Mouse (Mus musculus) embryonic facial prominence, embryonic 10.5 days (tissue): ENCODE measurements around the gene Adam23. TPM values are rescaled to one million over a fixed set of nuclear protein-coding genes. Genes with fewer than 3 reads are reported as not detected.

Source experiments
- DNase-seq: peaks from one replicate; pipeline ENCODE4 v3.0.0-alpha.2; 2017; ENCODE audit warnings: low spot score
- H3K27ac ChIP-seq: fragments of 300-500 bp; sonication (generic); replicated peaks from 2 replicates; pipeline ENCODE4 v1.5.1; 2016; ENCODE audit warnings: mild to moderate bottlenecking
- H3K27me3 ChIP-seq: fragments of 300-500 bp; sonication (generic); replicated peaks from 2 replicates; pipeline ENCODE4 v1.6.1; 2016; ENCODE audit warnings: low read depth, mild to moderate bottlenecking; ENCODE audit not compliant: poor library complexity, severe bottlenecking
- H3K36me3 ChIP-seq: fragments of 300-500 bp; sonication (generic); replicated peaks from 2 replicates; pipeline ENCODE4 v1.6.1; 2016; ENCODE audit warnings: mild to moderate bottlenecking, moderate library complexity
- H3K4me1 ChIP-seq: fragments of 300-500 bp; sonication (generic); 2 replicates; pipeline ENCODE4 v1.6.1; 2016
- H3K4me3 ChIP-seq: fragments of 300-500 bp; sonication (generic); 2 replicates; pipeline ENCODE4 v1.5.1; 2016; ENCODE audit warnings: mild to moderate bottlenecking, moderate library complexity
- H3K9me3 ChIP-seq: fragments of 300-500 bp; sonication (generic); 2 replicates; pipeline ENCODE4 v1.6.1; 2016; ENCODE audit warnings: mild to moderate bottlenecking
- WGBS: fragments of 180-500 bp; shearing (Covaris S2); methylation state at CpG from one replicate; pipeline ENCODE4 v1.1.7; 2016; 5-methylcytosine and 5-hydroxymethylcytosine counted together
- polyA plus RNA-seq: library from polyadenylated mRNA; unstranded; fragments of >200 nt; fragmentation: Nextera tagmentation; extraction: Ambion mirVana; gene quantifications from 2 replicates; pipeline ENCODE4 v1.2.1, GENCODE M21; 2016

Gene Adam23
- polyA plus RNA-seq, 1 experiment from 2014 or later, result 5.1 TPM

GRCm38 (mm10) chr1:63491001-63491400 is 45.3 kb downstream of the Adam23 start:
- no peaks in the 10 kb centered on the region for H3K36me3 ChIP-seq
- H3K4me1 ChIP-seq, result peaks cover 4% of the 10 kb centered on the region
- H3K4me3 ChIP-seq, result no peak overlapping the region
- no peak for DNase-seq
- H3K9me3 ChIP-seq, result no peaks in the 10 kb centered on the region
- no peaks in the 10 kb centered on the region for H3K27me3 ChIP-seq
- 68% methylated on average over 1 of the region's 1 CpGs for WGBS
- H3K27ac ChIP-seq, result no peak overlapping the region

GRCm38 (mm10) chr1:63493325-63493724 is 47.6 kb downstream of the Adam23 start:
- H3K27ac ChIP-seq, result no peak overlapping the region
- no peaks in the 10 kb centered on the region for H3K27me3 ChIP-seq
- no peaks in the 10 kb centered on the region for H3K36me3 ChIP-seq
- peaks cover 4% of the 10 kb centered on the region for H3K4me1 ChIP-seq
- H3K4me3 ChIP-seq, result no peak overlapping the region
- no peaks in the 10 kb centered on the region for H3K9me3 ChIP-seq
- WGBS, result 90% methylated on average over 5 of the region's 5 CpGs
- no peak for DNase-seq

- DNase-seq, result no peak
- H3K4me1 ChIP-seq, result peaks cover 4% of the 10 kb centered on the region; the same call in 1 of the 2 replicates
- H3K4me3 ChIP-seq, result no peak overlapping the region
- no peaks in the 10 kb centered on the region for H3K27me3 ChIP-seq
- H3K9me3 ChIP-seq, result no peaks in the 10 kb centered on the region
- no peaks in the 10 kb centered on the region for H3K36me3 ChIP-seq
- WGBS, result 61% methylated on average over 4 of the region's 4 CpGs
- no peak overlapping the region for H3K27ac ChIP-seq
Observed at GRCm38 (mm10) chr1:63507386-63507785, 61.7 kb downstream of the Adam23 start.

GRCm38 (mm10) chr1:63508801-63509200 is 63.1 kb downstream of the Adam23 start:
- no peaks in the 10 kb centered on the region for H3K27me3 ChIP-seq
- H3K36me3 ChIP-seq, result no peaks in the 10 kb centered on the region
- DNase-seq, result no peak
- 56% methylated on average over 4 of the region's 4 CpGs for WGBS
- H3K4me1 ChIP-seq, result peaks cover 4% of the 10 kb centered on the region; the same call in 1 of the 2 replicates
- H3K9me3 ChIP-seq, result no peaks in the 10 kb centered on the region
- no peak overlapping the region for H3K27ac ChIP-seq
- no peak overlapping the region for H3K4me3 ChIP-seq

GRCm38 (mm10) chr1:63511416-63511815 is 65.7 kb downstream of the Adam23 start:
- Histone ChIP-seq H3K4me1 (peaks cover 4% of the 10 kb centered on the region; the same call in 1 of the 2 replicates), H3K9me3 (no peaks in the 10 kb centered on the region), H3K36me3 (no peaks in the 10 kb centered on the region), H3K27me3 (no peaks in the 10 kb centered on the region), H3K27ac (no peak overlapping the region), H3K4me3 (no peak overlapping the region)
- no peak for DNase-seq
- 64% methylated on average over 3 of the region's 3 CpGs for WGBS

- Histone ChIP-seq H3K36me3 (no peaks in the 10 kb centered on the region), H3K4me1 (no peaks in the 10 kb centered on the region), H3K9me3 (no peaks in the 10 kb centered on the region), H3K4me3 (no peak overlapping the region), H3K27ac (no peak overlapping the region), H3K27me3 (no peaks in the 10 kb centered on the region)
- no peak for DNase-seq
- 92% methylated on average over 11 of the region's 11 CpGs for WGBS
Observed at GRCm38 (mm10) chr1:63517800-63518199, 72.1 kb downstream of the Adam23 start.

- no peaks in the 10 kb centered on the region for H3K9me3 ChIP-seq
- no peaks in the 10 kb centered on the region for H3K36me3 ChIP-seq
- no peaks in the 10 kb centered on the region for H3K27me3 ChIP-seq
- H3K27ac ChIP-seq, result no peak overlapping the region
- peak; percentile 16 for DNase-seq
- no peaks in the 10 kb centered on the region for H3K4me1 ChIP-seq
- WGBS, result 64% methylated on average over 5 of the region's 5 CpGs
- no peak overlapping the region for H3K4me3 ChIP-seq
Observed at GRCm38 (mm10) chr1:63518814-63519213, 73.1 kb downstream of the Adam23 start.

- Histone ChIP-seq H3K4me3 (no peak overlapping the region), H3K36me3 (no peaks in the 10 kb centered on the region), H3K9me3 (no peaks in the 10 kb centered on the region), H3K27ac (no peak overlapping the region), H3K4me1 (no peaks in the 10 kb centered on the region), H3K27me3 (no peaks in the 10 kb centered on the region)
- 85% methylated on average over 9 of the region's 9 CpGs for WGBS
- DNase-seq, result no peak
Observed at GRCm38 (mm10) chr1:63529901-63530300, 84.2 kb downstream of the Adam23 start.

GRCm38 (mm10) chr1:63534271-63534827 is 88.7 kb downstream of the Adam23 start:
- no peak for DNase-seq
- Histone ChIP-seq H3K27ac (no peak overlapping the region), H3K36me3 (no peaks in the 10 kb centered on the region), H3K27me3 (no peaks in the 10 kb centered on the region), H3K9me3 (no peaks in the 10 kb centered on the region), H3K4me3 (no peak overlapping the region), H3K4me1 (no peaks in the 10 kb centered on the region)
- WGBS, result 71% methylated on average over 6 of the region's 6 CpGs

- Histone ChIP-seq H3K36me3 (no peaks in the 10 kb centered on the region), H3K9me3 (no peaks in the 10 kb centered on the region), H3K27ac (no peak overlapping the region), H3K4me3 (no peak overlapping the region), H3K4me1 (peaks cover 4% of the 10 kb centered on the region; the same call in 1 of the 2 replicates), H3K27me3 (no peaks in the 10 kb centered on the region)
- DNase-seq, result no peak
- WGBS, result 65% methylated on average over 14 of the region's 14 CpGs
Observed at GRCm38 (mm10) chr1:63539884-63540613, 94.4 kb downstream of the Adam23 start.

GRCm38 (mm10) chr1:63544122-63544521 is 98.4 kb downstream of the Adam23 start:
- no peak for DNase-seq
- H3K4me1 ChIP-seq, result peaks cover 9% of the 10 kb centered on the region; the same call in 1 of the 2 replicates
- 89% methylated on average over 2 of the region's 2 CpGs for WGBS

GRCm38 (mm10) chr1:63553039-63553438 is 107.3 kb downstream of the Adam23 start:
- 29% methylated on average over 5 of the region's 5 CpGs for WGBS
- Histone ChIP-seq H3K27me3 (no peaks in the 10 kb centered on the region), H3K4me1 (peaks cover 22% of the 10 kb centered on the region), H3K27ac (no peak overlapping the region), H3K4me3 (no peak overlapping the region), H3K36me3 (no peaks in the 10 kb centered on the region), H3K9me3 (no peaks in the 10 kb centered on the region)
- peak; percentile 57 for DNase-seq

More at GRCm38 (mm10) chr1:63544122-63544521, 98.4 kb downstream of the Adam23 start:
- Histone ChIP-seq H3K27ac (no peak overlapping the region), H3K27me3 (no peaks in the 10 kb centered on the region), H3K9me3 (no peaks in the 10 kb centered on the region), H3K4me3 (no peak overlapping the region), H3K36me3 (no peaks in the 10 kb centered on the region)
